Mouse (Mus musculus) small intestine, adult 2 months (tissue): ENCODE data around the gene Apobec1.

ENCODE experiments used
- CTCF ChIP-seq: fragments of 200-500 bp; IDR thresholded peaks from 2 replicates; pipeline ENCODE4 v1.5.1; 2012; ENCODE audit warnings: low read depth, mild to moderate bottlenecking, control low read depth, inconsistent platforms, low read length, moderate library complexity, mixed read lengths; ENCODE audit not compliant: insufficient replicate concordance, insufficient read length; ENCODE audit errors: extremely low read depth
- POLR2A ChIP-seq: fragments of 200-500 bp; IDR thresholded peaks from 2 replicates; pipeline ENCODE4 v1.6.1; 2012; ENCODE audit warnings: low read depth, mild to moderate bottlenecking, control low read depth, inconsistent platforms, low read length, moderate library complexity

- no peak for TF ChIP-seq CTCF
- no peak for TF ChIP-seq POLR2A
These were observed 3.8 kb downstream of the Apobec1 start for GRCm38 (mm10) chr6:122598436-122598835.
